Mouse (Mus musculus): Measurements from ENCODE around the gene Gm4312. TPM values are rescaled to one million over a fixed set of nuclear protein-coding genes. Genes with fewer than 3 reads are reported as not detected.

Gm4312 gene
- polyA plus RNA-seq (2014; fragmentation: Illumina TruSeq; extraction: RNeasy Lipid Tissue Mini Kit (QIAGEN cat#74804); ENCODE audit: low read depth, low replicate concordance) = not detected

GRCm38 (mm10) chr10:100382460-100382859 is at the start of gene Gm4312:
Gm4312 (minus strand) TSS chr10:100382560.

GRCm38 (mm10) chr10:100361038-100361437 is 21.3 kb downstream of the Gm4312 start, which contains the start of gene Gm4307:
Gm4307 (plus strand) TSS chr10:100361338.

DNA sequence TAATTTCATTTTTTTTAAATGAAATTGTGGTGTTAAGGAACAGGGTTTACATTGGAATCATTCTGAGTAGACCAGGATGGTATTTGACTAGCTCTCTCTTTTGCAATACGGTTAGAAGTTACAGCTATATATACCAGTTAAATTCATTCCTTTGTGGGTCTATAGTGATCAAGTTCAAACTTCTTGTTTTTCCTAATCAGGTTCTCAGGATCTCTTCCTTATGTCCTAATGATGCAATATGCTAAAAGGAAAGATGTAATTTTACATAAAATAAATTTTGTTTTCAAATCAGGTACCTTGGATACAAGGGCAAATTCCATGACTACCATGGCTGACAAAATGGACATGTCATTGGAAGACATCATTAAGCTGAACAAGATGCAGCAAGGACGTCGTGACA is 31.6 kb downstream of the Gm4312 start, which contains the start of gene Gm4305:
Gene Gm4305, plus strand, starts transcription at position 301 of the 400 bp plus-strand sequence.

DNA sequence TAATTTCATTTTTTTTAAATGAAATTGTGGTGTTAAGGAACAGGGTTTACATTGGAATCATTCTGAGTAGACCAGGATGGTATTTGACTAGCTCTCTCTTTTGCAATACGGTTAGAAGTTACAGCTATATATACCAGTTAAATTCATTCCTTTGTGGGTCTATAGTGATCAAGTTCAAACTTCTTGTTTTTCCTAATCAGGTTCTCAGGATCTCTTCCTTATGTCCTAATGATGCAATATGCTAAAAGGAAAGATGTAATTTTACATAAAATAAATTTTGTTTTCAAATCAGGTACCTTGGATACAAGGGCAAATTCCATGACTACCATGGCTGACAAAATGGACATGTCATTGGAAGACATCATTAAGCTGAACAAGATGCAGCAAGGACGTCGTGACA is 36.7 kb downstream of the Gm4312 start, which contains the start of gene Gm4303:
Gene Gm4303, plus strand, starts transcription at position 301 of the 400 bp plus-strand sequence.

DNA sequence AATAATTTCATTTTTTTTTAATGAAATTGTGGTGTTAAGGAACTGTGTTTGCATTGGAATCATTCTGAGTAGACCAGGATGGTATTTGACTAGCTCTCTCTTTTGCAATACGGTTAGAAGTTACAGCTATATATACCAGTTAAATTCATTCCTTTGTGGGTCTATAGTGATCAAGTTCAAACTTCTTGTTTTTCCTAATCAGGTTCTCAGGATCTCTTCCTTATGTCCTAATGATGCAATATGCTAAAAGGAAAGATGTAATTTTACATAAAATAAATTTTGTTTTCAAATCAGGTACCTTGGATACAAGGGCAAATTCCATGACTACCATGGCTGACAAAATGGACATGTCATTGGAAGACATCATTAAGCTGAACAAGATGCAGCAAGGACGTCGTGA is 41.8 kb downstream of the Gm4312 start, which contains the start of gene Gm4302:
Gene Gm4302, plus strand, starts transcription at position 301 of the 400 bp plus-strand sequence.

DNA sequence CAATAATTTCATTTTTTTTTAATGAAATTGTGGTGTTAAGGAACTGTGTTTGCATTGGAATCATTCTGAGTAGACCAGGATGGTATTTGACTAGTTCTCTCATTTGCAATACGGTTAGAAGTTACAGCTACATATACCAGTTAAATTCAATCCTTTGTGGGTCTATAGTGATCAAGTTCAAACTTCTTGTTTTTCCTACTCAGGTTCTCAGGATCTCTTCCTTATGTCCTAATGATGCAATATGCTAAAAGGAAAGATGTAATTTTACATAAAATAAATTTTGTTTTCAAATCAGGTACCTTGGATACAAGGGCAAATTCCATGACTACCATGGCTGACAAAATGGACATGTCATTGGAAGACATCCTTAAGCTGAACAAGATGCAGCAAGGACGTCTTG is 47.0 kb downstream of the Gm4312 start, which contains the start of gene Gm4301:
Gene Gm4301, plus strand, starts transcription at position 301 of the 400 bp plus-strand sequence.

Other genes starting within 250 kb of the Gm4312 start
- not detected for gene Gm4301, start 46.9 kb downstream of the Gm4312 start, polyA plus RNA-seq (2014; fragmentation: Illumina TruSeq; extraction: RNeasy Lipid Tissue Mini Kit (QIAGEN cat#74804); ENCODE audit: low read depth, low replicate concordance)
- gene Gm4302, start 41.7 kb downstream of the Gm4312 start, polyA plus RNA-seq (2014; fragmentation: Illumina TruSeq; extraction: RNeasy Lipid Tissue Mini Kit (QIAGEN cat#74804); ENCODE audit: low read depth, low replicate concordance) = not detected
- gene Gm4303, start 36.6 kb downstream of the Gm4312 start, polyA plus RNA-seq (2014; fragmentation: Illumina TruSeq; extraction: RNeasy Lipid Tissue Mini Kit (QIAGEN cat#74804); ENCODE audit: low read depth, low replicate concordance) = not detected
- gene Gm4305, start 31.5 kb downstream of the Gm4312 start, polyA plus RNA-seq (2014; fragmentation: Illumina TruSeq; extraction: RNeasy Lipid Tissue Mini Kit (QIAGEN cat#74804); ENCODE audit: low read depth, low replicate concordance) = not detected
- not detected for gene Gm4307, start 21.2 kb downstream of the Gm4312 start, polyA plus RNA-seq (2014; fragmentation: Illumina TruSeq; extraction: RNeasy Lipid Tissue Mini Kit (QIAGEN cat#74804); ENCODE audit: low read depth, low replicate concordance)
- 92.2 TPM for gene Tmtc3, start 104.8 kb upstream of the Gm4312 start, polyA plus RNA-seq (2014; fragmentation: Illumina TruSeq; extraction: RNeasy Lipid Tissue Mini Kit (QIAGEN cat#74804); ENCODE audit: low read depth, low replicate concordance)
- gene Cep290, start 105.0 kb upstream of the Gm4312 start, polyA plus RNA-seq (2014; fragmentation: Illumina TruSeq; extraction: RNeasy Lipid Tissue Mini Kit (QIAGEN cat#74804); ENCODE audit: low read depth, low replicate concordance) = 39.0 TPM
- gene 4930430F08Rik, start 207.9 kb upstream of the Gm4312 start, polyA plus RNA-seq (2014; fragmentation: Illumina TruSeq; extraction: RNeasy Lipid Tissue Mini Kit (QIAGEN cat#74804); ENCODE audit: low read depth, low replicate concordance) = 31.4 TPM
- gene 1700017N19Rik, start 207.9 kb upstream of the Gm4312 start, polyA plus RNA-seq (2014; fragmentation: Illumina TruSeq; extraction: RNeasy Lipid Tissue Mini Kit (QIAGEN cat#74804); ENCODE audit: low read depth, low replicate concordance) = not detected